Mouse (Mus musculus) liver, adult 2 months (tissue): ENCODE measurements around the gene Slc1a3. TPM values are rescaled to one million over a fixed set of nuclear protein-coding genes. Genes with fewer than 3 reads are reported as not detected.

Source experiments
- DNase-seq: peaks from one replicate; pipeline ENCODE4 v3.0.0-alpha.2; 2011; ENCODE audit warnings: low read depth, low spot score; ENCODE audit errors: extremely low read depth
- H3K27ac ChIP-seq: fragments of 200-500 bp; replicated peaks from 2 replicates; pipeline ENCODE4 v1.5.1; 2012; ENCODE audit warnings: low read depth, mild to moderate bottlenecking, control low read depth, inconsistent platforms, low read length; ENCODE audit not compliant: insufficient read depth
- H3K27me3 ChIP-seq: fragments of 200-500 bp; 2 replicates; pipeline ENCODE4 v1.6.1; 2012; ENCODE audit warnings: mild to moderate bottlenecking, moderate library complexity, low read length, inconsistent platforms; ENCODE audit not compliant: control insufficient read depth, insufficient read depth
- H3K36me3 ChIP-seq: fragments of 200-500 bp; 2 replicates; pipeline ENCODE4 v1.6.1; 2012; ENCODE audit warnings: low read length, inconsistent platforms; ENCODE audit not compliant: control insufficient read depth, insufficient read depth
- H3K4me1 ChIP-seq: fragments of 200-500 bp; 2 replicates; pipeline ENCODE4 v1.6.1; 2011; ENCODE audit warnings: low read length; ENCODE audit not compliant: control insufficient read depth, insufficient read depth
- H3K4me3 ChIP-seq: fragments of 200-500 bp; 2 replicates; pipeline ENCODE4 v1.5.1; 2011; ENCODE audit warnings: low read depth, mild to moderate bottlenecking, control low read depth, low read length, moderate library complexity; ENCODE audit not compliant: insufficient read depth
- H3K79me2 ChIP-seq: fragments of 200-500 bp; 2 replicates; pipeline ENCODE4 v1.6.1; 2012; ENCODE audit warnings: inconsistent platforms, mild to moderate bottlenecking, low read length, moderate library complexity; ENCODE audit not compliant: control insufficient read depth, insufficient read depth
- H3K9ac ChIP-seq: fragments of 200-500 bp; 2 replicates; pipeline ENCODE4 v1.6.1; 2012; ENCODE audit warnings: low read depth, mild to moderate bottlenecking, control low read depth, inconsistent platforms, low read length
- CTCF ChIP-seq: fragments of 200-500 bp; IDR thresholded peaks from 2 replicates; pipeline ENCODE4 v1.5.1; 2011; ENCODE audit warnings: low read depth, low read length, control low read depth
- POLR2A ChIP-seq: fragments of 200-500 bp; IDR thresholded peaks from 2 replicates; pipeline ENCODE4 v1.6.1; 2011; ENCODE audit warnings: low read length, control low read depth; ENCODE audit not compliant: insufficient read depth; ENCODE audit errors: extremely low read depth
- WGBS: fragments of 180-500 bp; shearing (Covaris S2); methylation state at CpG from one replicate; pipeline ENCODE4 v1.1.7; 2018; 5-methylcytosine and 5-hydroxymethylcytosine counted together
- polyA plus RNA-seq: library from polyadenylated mRNA; depleted of rRNA; stranded (reverse); fragments of >200 nt; gene quantifications from 2 replicates; pipeline ENCODE4 v1.2.3, GENCODE M21; 2012
- total RNA-seq: library from RNA; depleted of rRNA; stranded (reverse); fragments of >200 nt; gene quantifications from 2 replicates; pipeline ENCODE4 v1.2.3, GENCODE M21; 2014

Gene Slc1a3
- total and polyA plus RNA-seq, 2 experiments, result 0.12 to 0.46 TPM

- no peak for TF ChIP-seq POLR2A
- TF ChIP-seq CTCF, result no peak
- Histone ChIP-seq H3K4me1 (no peaks in the 10 kb centered on the region), H3K36me3 (no peaks in the 10 kb centered on the region), H3K4me3 (no peak overlapping the region), H3K79me2 (no peaks in the 10 kb centered on the region), H3K27ac (no peak overlapping the region), H3K27me3 (no peaks in the 10 kb centered on the region), H3K9ac (no peak overlapping the region)
- 78% methylated on average over 6 of the region's 6 CpGs for WGBS
- DNase-seq, result no peak
Observed at GRCm38 (mm10) chr15:8605538-8606188, 104.9 kb downstream of the Slc1a3 start.

GRCm38 (mm10) chr15:8602362-8602761 is 108.2 kb downstream of the Slc1a3 start:
- DNase-seq, result no peak
- TF ChIP-seq POLR2A (no peak), CTCF (no peak)
- Histone ChIP-seq H3K27me3 (no peaks in the 10 kb centered on the region), H3K79me2 (no peaks in the 10 kb centered on the region), H3K9ac (no peak overlapping the region), H3K4me1 (no peaks in the 10 kb centered on the region), H3K36me3 (no peaks in the 10 kb centered on the region), H3K4me3 (no peak overlapping the region), H3K27ac (no peak overlapping the region)
- 86% methylated on average over 6 of the region's 6 CpGs for WGBS

- Histone ChIP-seq H3K27me3 (no peaks in the 10 kb centered on the region), H3K4me1 (no peaks in the 10 kb centered on the region), H3K27ac (no peak overlapping the region), H3K36me3 (no peaks in the 10 kb centered on the region), H3K79me2 (no peaks in the 10 kb centered on the region), H3K4me3 (no peak overlapping the region), H3K9ac (no peak overlapping the region)
- 89% methylated on average over 13 of the region's 13 CpGs for WGBS
- DNase-seq, result no peak
- TF ChIP-seq POLR2A (no peak), CTCF (no peak)
Observed at GRCm38 (mm10) chr15:8601312-8602146, 109.0 kb downstream of the Slc1a3 start.

GRCm38 (mm10) chr15:8596375-8596900 is 114.1 kb downstream of the Slc1a3 start:
- H3K36me3 ChIP-seq, result no peaks in the 10 kb centered on the region
- no peak overlapping the region for H3K27ac ChIP-seq
- TF ChIP-seq CTCF, result no peak
- no peak for TF ChIP-seq POLR2A
- H3K9ac ChIP-seq, result no peak overlapping the region
- 88% methylated on average over 8 of the region's 8 CpGs for WGBS
- no peak for DNase-seq
- H3K4me1 ChIP-seq, result no peaks in the 10 kb centered on the region
- H3K4me3 ChIP-seq, result no peak overlapping the region
- H3K27me3 ChIP-seq, result no peaks in the 10 kb centered on the region
- H3K79me2 ChIP-seq, result no peaks in the 10 kb centered on the region

- H3K4me3 ChIP-seq, result no peak overlapping the region
- no peak overlapping the region for H3K9ac ChIP-seq
- WGBS, result 74% methylated on average over 12 of the region's 12 CpGs
- no peaks in the 10 kb centered on the region for H3K27me3 ChIP-seq
- TF ChIP-seq POLR2A, result no peak
- TF ChIP-seq CTCF, result no peak
- H3K79me2 ChIP-seq, result no peaks in the 10 kb centered on the region
- H3K4me1 ChIP-seq, result no peaks in the 10 kb centered on the region
- no peaks in the 10 kb centered on the region for H3K36me3 ChIP-seq
- no peak overlapping the region for H3K27ac ChIP-seq
- DNase-seq, result no peak
Observed at GRCm38 (mm10) chr15:8595226-8595625, 115.3 kb downstream of the Slc1a3 start.
